Mouse (Mus musculus): ENCODE measurements around the gene Camk1d. TPM values are rescaled to one million over a fixed set of nuclear protein-coding genes. Genes with fewer than 3 reads are reported as not detected.

Gene Camk1d
- polyA plus RNA-seq, 1 experiment, result 58.0 TPM

- TF ChIP-seq CTCF (IDR thresholded peaks at IDR 0.05; ENCODE audit: insufficient read depth, low read depth, low read length) (no peak), POLR2A (IDR thresholded peaks at IDR 0.05; ENCODE audit: insufficient read depth, low read depth, low read length) (no peak)
- Histone ChIP-seq H3K4me3 (ENCODE audit: insufficient read depth, low read depth, low read length) (no peak overlapping the region), H3K4me1 (ENCODE audit: control insufficient read depth, insufficient read depth, low read length) (peaks cover 24% of the 10 kb centered on the region), H3K27ac (ENCODE audit: insufficient read depth, low read depth, low read length) (peak overlapping the region; percentile 41; the same call in 1 of the 2 replicates)
- 70% methylated on average over 5 of the region's 5 CpGs for WGBS
These were observed 71.7 kb downstream of the Camk1d start for GRCm38 (mm10) chr2:5642624-5643023.

- H3K4me1 ChIP-seq (ENCODE audit: control insufficient read depth, insufficient read depth, low read length), result peaks cover 31% of the 10 kb centered on the region
- no peak for TF ChIP-seq CTCF (IDR thresholded peaks at IDR 0.05; ENCODE audit: insufficient read depth, low read depth, low read length)
- no peak for TF ChIP-seq POLR2A (IDR thresholded peaks at IDR 0.05; ENCODE audit: insufficient read depth, low read depth, low read length)
- 18% methylated on average over 5 of the region's 5 CpGs for WGBS
- H3K4me3 ChIP-seq (ENCODE audit: insufficient read depth, low read depth, low read length), result no peak overlapping the region
- H3K27ac ChIP-seq (ENCODE audit: insufficient read depth, low read depth, low read length), result peak overlapping the region; percentile 57; the same call in 1 of the 2 replicates
These were observed 72.6 kb downstream of the Camk1d start for GRCm38 (mm10) chr2:5641678-5642077.

GRCm38 (mm10) chr2:5640586-5640985 lies 73.7 kb downstream of the Camk1d start:
- H3K4me1 ChIP-seq (ENCODE audit: control insufficient read depth, insufficient read depth, low read length), result peaks cover 33% of the 10 kb centered on the region
- H3K4me3 ChIP-seq (ENCODE audit: insufficient read depth, low read depth, low read length), result no peak overlapping the region
- no peak overlapping the region for H3K27ac ChIP-seq (ENCODE audit: insufficient read depth, low read depth, low read length)
- WGBS, result 91% methylated on average over 5 of the region's 5 CpGs
- TF ChIP-seq CTCF (IDR thresholded peaks at IDR 0.05; ENCODE audit: insufficient read depth, low read depth, low read length) (no peak), POLR2A (IDR thresholded peaks at IDR 0.05; ENCODE audit: insufficient read depth, low read depth, low read length) (no peak)

GRCm38 (mm10) chr2:5636801-5637742 lies 77.2 kb downstream of the Camk1d start:
- Histone ChIP-seq H3K4me3 (ENCODE audit: insufficient read depth, low read depth, low read length) (no peak overlapping the region), H3K4me1 (ENCODE audit: control insufficient read depth, insufficient read depth, low read length) (peaks cover 17% of the 10 kb centered on the region), H3K27ac (ENCODE audit: insufficient read depth, low read depth, low read length) (peak overlapping the region; percentile 52)
- WGBS, result 33% methylated on average over 14 of the region's 14 CpGs
- TF ChIP-seq POLR2A (IDR thresholded peaks at IDR 0.05; ENCODE audit: insufficient read depth, low read depth, low read length), result no peak
- no peak for TF ChIP-seq CTCF (IDR thresholded peaks at IDR 0.05; ENCODE audit: insufficient read depth, low read depth, low read length)

- TF ChIP-seq POLR2A (IDR thresholded peaks at IDR 0.05; ENCODE audit: insufficient read depth, low read depth, low read length) (no peak), CTCF (IDR thresholded peaks at IDR 0.05; ENCODE audit: insufficient read depth, low read depth, low read length) (no peak)
- H3K4me3 ChIP-seq (ENCODE audit: insufficient read depth, low read depth, low read length), result no peak overlapping the region
- H3K27ac ChIP-seq (ENCODE audit: insufficient read depth, low read depth, low read length), result no peak overlapping the region
- 89% methylated on average over 6 of the region's 6 CpGs for WGBS
- peaks cover 7% of the 10 kb centered on the region for H3K4me1 ChIP-seq (ENCODE audit: control insufficient read depth, insufficient read depth, low read length)
These were observed 82.0 kb downstream of the Camk1d start for GRCm38 (mm10) chr2:5632355-5632684.

GRCm38 (mm10) chr2:5631676-5632354 lies 82.5 kb downstream of the Camk1d start:
- WGBS, result 93% methylated on average over 11 of the region's 11 CpGs
- Histone ChIP-seq H3K4me1 (ENCODE audit: control insufficient read depth, insufficient read depth, low read length) (peaks cover 3% of the 10 kb centered on the region), H3K4me3 (ENCODE audit: insufficient read depth, low read depth, low read length) (no peak overlapping the region), H3K27ac (ENCODE audit: insufficient read depth, low read depth, low read length) (no peak overlapping the region)
- TF ChIP-seq CTCF (IDR thresholded peaks at IDR 0.05; ENCODE audit: insufficient read depth, low read depth, low read length) (no peak), POLR2A (IDR thresholded peaks at IDR 0.05; ENCODE audit: insufficient read depth, low read depth, low read length) (no peak)

GRCm38 (mm10) chr2:5630710-5631109 lies 83.6 kb downstream of the Camk1d start:
- no peak for TF ChIP-seq POLR2A (IDR thresholded peaks at IDR 0.05; ENCODE audit: insufficient read depth, low read depth, low read length)
- no peak for TF ChIP-seq CTCF (IDR thresholded peaks at IDR 0.05; ENCODE audit: insufficient read depth, low read depth, low read length)
- Histone ChIP-seq H3K4me1 (ENCODE audit: control insufficient read depth, insufficient read depth, low read length) (peaks cover 2% of the 10 kb centered on the region; the same call in 1 of the 2 replicates), H3K27ac (ENCODE audit: insufficient read depth, low read depth, low read length) (no peak overlapping the region), H3K4me3 (ENCODE audit: insufficient read depth, low read depth, low read length) (no peak overlapping the region)
- WGBS, result 59% methylated on average over 4 of the region's 4 CpGs

- Histone ChIP-seq H3K4me3 (ENCODE audit: insufficient read depth, low read depth, low read length) (no peak overlapping the region), H3K27ac (ENCODE audit: insufficient read depth, low read depth, low read length) (no peak overlapping the region), H3K4me1 (ENCODE audit: control insufficient read depth, insufficient read depth, low read length) (peaks cover 2% of the 10 kb centered on the region; the same call in 1 of the 2 replicates)
- WGBS, result 90% methylated on average over 4 of the region's 4 CpGs
- no peak for TF ChIP-seq POLR2A (IDR thresholded peaks at IDR 0.05; ENCODE audit: insufficient read depth, low read depth, low read length)
- TF ChIP-seq CTCF (IDR thresholded peaks at IDR 0.05; ENCODE audit: insufficient read depth, low read depth, low read length), result no peak
These were observed 89.9 kb downstream of the Camk1d start for GRCm38 (mm10) chr2:5624379-5624778.

- no peak overlapping the region for H3K27ac ChIP-seq (ENCODE audit: insufficient read depth, low read depth, low read length)
These were observed 95.9 kb downstream of the Camk1d start for GRCm38 (mm10) chr2:5618361-5618896.

More at GRCm38 (mm10) chr2:5618361-5618896, 95.9 kb downstream of the Camk1d start:
- WGBS, result 84% methylated on average over 8 of the region's 8 CpGs
- Histone ChIP-seq H3K4me3 (ENCODE audit: insufficient read depth, low read depth, low read length) (no peak overlapping the region), H3K4me1 (ENCODE audit: control insufficient read depth, insufficient read depth, low read length) (peaks cover 17% of the 10 kb centered on the region)
- TF ChIP-seq CTCF (IDR thresholded peaks at IDR 0.05; ENCODE audit: insufficient read depth, low read depth, low read length), result no peak
- TF ChIP-seq POLR2A (IDR thresholded peaks at IDR 0.05; ENCODE audit: insufficient read depth, low read depth, low read length), result no peak
